Mouse (Mus musculus) frontal cortex, postnatal 10 days (tissue): Measurements from ENCODE around the gene Sdk1.

Source experiments
- DNase-seq, 2 experiments: peaks; one replicate each; pipeline ENCODE4 v3.0.0; 2022; ENCODE audit warnings: low spot score in 2 of 2, mixed read lengths in 1 of 2

The Sdk1 gene

GRCm38 (mm10) chr5:142242597-142242996 lies 1001.3 kb downstream of the Sdk1 start:
- no peak for DNase-seq

GRCm38 (mm10) chr5:142243069-142243468 lies 1001.8 kb downstream of the Sdk1 start:
- DNase-seq = no peak

- DNase-seq = no peak
These were observed 1014.9 kb downstream of the Sdk1 start for GRCm38 (mm10) chr5:142256231-142256630.

- no peak for DNase-seq
These were observed 1017.4 kb downstream of the Sdk1 start for GRCm38 (mm10) chr5:142258716-142259115.

- DNase-seq = no peak
These were observed 1020.8 kb downstream of the Sdk1 start for GRCm38 (mm10) chr5:142262060-142262459.
